Mouse (Mus musculus): ENCODE results near the gene Tmem40.

DNA sequence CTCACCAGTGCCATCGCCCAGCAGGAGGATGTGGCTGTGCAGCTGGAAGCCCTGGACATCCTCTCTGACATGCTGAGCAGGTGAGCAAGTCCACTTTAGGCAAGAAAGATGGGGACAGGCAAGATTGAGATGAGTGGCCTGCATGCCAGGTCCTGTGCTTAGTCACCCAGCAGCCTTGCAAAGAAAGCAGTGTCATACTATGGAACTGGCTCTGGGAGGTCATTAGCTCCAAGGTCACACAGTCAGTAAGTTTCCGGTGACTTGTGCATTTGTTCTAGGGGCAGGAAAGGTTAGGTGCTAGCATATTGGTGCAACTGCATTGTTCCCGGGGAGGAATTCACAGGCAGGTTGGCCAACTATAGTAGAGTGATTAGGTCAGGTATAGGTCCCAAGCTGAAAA, 20.6 kb upstream of the Tmem40 start:
- TF ChIP-seq EP300 (IDR thresholded peaks at IDR 0.05; ENCODE audit: insufficient read depth, low read depth, low read length) (no peak), POLR2A (IDR thresholded peaks at IDR 0.05; ENCODE audit: insufficient read depth, low read depth, low read length) (no peak)
